Mouse (Mus musculus) kidney, adult 2 months (tissue): Measurements from ENCODE around the gene Usp54. TPM values are rescaled to one million over a fixed set of nuclear protein-coding genes. Genes with fewer than 3 reads are reported as not detected.

ENCODE experiments used
- DNase-seq: peaks from one replicate; pipeline ENCODE4 v3.0.0; 2021
- H3K27ac ChIP-seq: fragments of 200-500 bp; 2 replicates; pipeline ENCODE4 v1.5.1; 2012; ENCODE audit warnings: low read depth, low read length, control low read depth, inconsistent platforms; ENCODE audit not compliant: insufficient read depth
- H3K27me3 ChIP-seq: fragments of 200-500 bp; replicated peaks from 2 replicates; pipeline ENCODE4 v1.6.1; 2012; ENCODE audit warnings: mild to moderate bottlenecking, moderate library complexity, low read length, inconsistent platforms; ENCODE audit not compliant: control insufficient read depth, insufficient read depth
- H3K36me3 ChIP-seq: fragments of 200-500 bp; 2 replicates; pipeline ENCODE4 v1.6.1; 2012; ENCODE audit warnings: mild to moderate bottlenecking, moderate library complexity, low read length, inconsistent platforms; ENCODE audit not compliant: control insufficient read depth, insufficient read depth
- H3K4me1 ChIP-seq: fragments of 200-500 bp; 2 replicates; pipeline ENCODE4 v1.6.1; 2011; ENCODE audit warnings: low read length; ENCODE audit not compliant: control insufficient read depth, insufficient read depth
- H3K4me3 ChIP-seq: fragments of 200-500 bp; 2 replicates; pipeline ENCODE4 v1.5.1; 2011; ENCODE audit warnings: mild to moderate bottlenecking, low read depth, low read length, control low read depth; ENCODE audit not compliant: insufficient read depth
- CTCF ChIP-seq: fragments of 200-500 bp; conservative IDR thresholded peaks from 2 replicates; pipeline ENCODE4 v1.5.1; 2011; ENCODE audit warnings: low read depth, mild to moderate bottlenecking, control low read depth, low read length, moderate library complexity, mixed read lengths; ENCODE audit not compliant: insufficient read depth, insufficient read length
- POLR2A ChIP-seq: fragments of 200-500 bp; IDR thresholded peaks from one replicate; pipeline ENCODE4 v1.6.1; 2011; ENCODE audit warnings: low read depth, low read length, control low read depth
- WGBS: fragments of 180-500 bp; shearing (Covaris S2); methylation state at CpG from one replicate; pipeline ENCODE4 v1.1.7; 2018; 5-methylcytosine and 5-hydroxymethylcytosine counted together
- polyA plus RNA-seq: library from polyadenylated mRNA; depleted of rRNA; stranded (reverse); fragments of >200 nt; gene quantifications from 2 replicates; pipeline ENCODE4 v1.2.3, GENCODE M21; 2012

Usp54 gene
- polyA plus RNA-seq, 1 experiment, result 7.9 TPM

- Histone ChIP-seq H3K4me3 (no peak overlapping the region), H3K27me3 (no peaks in the 10 kb centered on the region), H3K27ac (peak overlapping the region; percentile 95), H3K4me1 (peaks cover 12% of the 10 kb centered on the region), H3K36me3 (no peaks in the 10 kb centered on the region)
- 39% methylated on average over 4 of the region's 4 CpGs for WGBS
- peak; percentile 79 for DNase-seq
- TF ChIP-seq CTCF (no peak), POLR2A (no peak)
Measured at GRCm38 (mm10) chr14:20610146-20610545, 30.7 kb downstream of the Usp54 start.

- H3K27ac ChIP-seq, result peak overlapping the region; percentile 87
- peaks cover 12% of the 10 kb centered on the region for H3K4me1 ChIP-seq
- DNase-seq, result no peak
- H3K36me3 ChIP-seq, result no peaks in the 10 kb centered on the region
- WGBS, result 43% methylated on average over 3 of the region's 3 CpGs
- no peaks in the 10 kb centered on the region for H3K27me3 ChIP-seq
- H3K4me3 ChIP-seq, result no peak overlapping the region
- TF ChIP-seq POLR2A (no peak), CTCF (no peak)
Measured at GRCm38 (mm10) chr14:20609519-20609918, 31.3 kb downstream of the Usp54 start.

- Histone ChIP-seq H3K4me3 (no peak overlapping the region), H3K4me1 (peaks cover 12% of the 10 kb centered on the region), H3K27ac (peak overlapping the region; percentile 44), H3K27me3 (no peaks in the 10 kb centered on the region), H3K36me3 (no peaks in the 10 kb centered on the region)
- DNase-seq, result peak; percentile 55
- TF ChIP-seq CTCF (no peak), POLR2A (no peak)
- WGBS, result 35% methylated on average over 9 of the region's 9 CpGs
Measured at GRCm38 (mm10) chr14:20607396-20608126, 33.3 kb downstream of the Usp54 start.

- no peak for TF ChIP-seq CTCF
- no peak for TF ChIP-seq POLR2A
- H3K36me3 ChIP-seq, result no peaks in the 10 kb centered on the region
- no peak for DNase-seq
- H3K4me3 ChIP-seq, result no peak overlapping the region
- H3K27me3 ChIP-seq, result no peaks in the 10 kb centered on the region
- no peak overlapping the region for H3K27ac ChIP-seq
- no peaks in the 10 kb centered on the region for H3K4me1 ChIP-seq
- 98% methylated on average over 1 of the region's 1 CpGs for WGBS
Measured at GRCm38 (mm10) chr14:20601287-20601686, 39.6 kb downstream of the Usp54 start.

- no peaks in the 10 kb centered on the region for H3K4me1 ChIP-seq
- H3K27me3 ChIP-seq, result no peaks in the 10 kb centered on the region
- DNase-seq, result no peak
- H3K36me3 ChIP-seq, result no peaks in the 10 kb centered on the region
- H3K4me3 ChIP-seq, result no peak overlapping the region
- no peak overlapping the region for H3K27ac ChIP-seq
- 82% methylated on average over 2 of the region's 2 CpGs for WGBS
- TF ChIP-seq POLR2A (no peak), CTCF (no peak)
Measured at GRCm38 (mm10) chr14:20600203-20600602, 40.7 kb downstream of the Usp54 start.

GRCm38 (mm10) chr14:20599542-20599941, 41.3 kb downstream of the Usp54 start:
- H3K27ac ChIP-seq, result no peak overlapping the region
- TF ChIP-seq POLR2A (no peak), CTCF (no peak)
- H3K4me3 ChIP-seq, result no peak overlapping the region
- H3K4me1 ChIP-seq, result no peaks in the 10 kb centered on the region
- no peak for DNase-seq
- WGBS, result 70% methylated on average over 2 of the region's 2 CpGs
- no peaks in the 10 kb centered on the region for H3K36me3 ChIP-seq
- no peaks in the 10 kb centered on the region for H3K27me3 ChIP-seq

GRCm38 (mm10) chr14:20595781-20596180, 45.1 kb downstream of the Usp54 start:
- H3K36me3 ChIP-seq, result no peaks in the 10 kb centered on the region
- no peaks in the 10 kb centered on the region for H3K4me1 ChIP-seq
- no peak for TF ChIP-seq POLR2A
- no peak for TF ChIP-seq CTCF
- 72% methylated on average over 3 of the region's 3 CpGs for WGBS
- no peak overlapping the region for H3K4me3 ChIP-seq
- H3K27ac ChIP-seq, result no peak overlapping the region
- no peak for DNase-seq
- H3K27me3 ChIP-seq, result no peaks in the 10 kb centered on the region
